Mouse (Mus musculus): ENCODE results near the gene Rgn.

The Rgn gene

GRCm38 (mm10) chrX:20549532-20549931 is at the start of gene Rgn:
Gene Rgn (plus strand): TSS chrX:20549787.
- no peak for DNase-seq

- no peak for DNase-seq
These were observed 29.2 kb upstream of the Rgn start for GRCm38 (mm10) chrX:20520290-20520939.

GRCm38 (mm10) chrX:20521578-20521977 is 28.0 kb upstream of the Rgn start:
- no peak for DNase-seq

- no peak for DNase-seq
These were observed 17.0 kb upstream of the Rgn start for GRCm38 (mm10) chrX:20532621-20533020.

- no peak for DNase-seq
These were observed 5.7 kb upstream of the Rgn start for GRCm38 (mm10) chrX:20543867-20544266.

GRCm38 (mm10) chrX:20547609-20548008 is 2.0 kb upstream of the Rgn start:
- peak; percentile 43 to 55 for DNase-seq

- peak; percentile 33 to 47 for DNase-seq
These were observed 1.3 kb upstream of the Rgn start for GRCm38 (mm10) chrX:20548011-20548879.

GRCm38 (mm10) chrX:20548880-20549440 is 627 bp upstream of the Rgn start:
- no peak for DNase-seq

- DNase-seq, result no peak
These were observed 2.6 kb downstream of the Rgn start for GRCm38 (mm10) chrX:20552199-20552598.

- DNase-seq, result no peak
These were observed 12.3 kb downstream of the Rgn start for GRCm38 (mm10) chrX:20561846-20562245.

- no peak for DNase-seq
These were observed 14.4 kb downstream of the Rgn start for GRCm38 (mm10) chrX:20563941-20564340.

GRCm38 (mm10) chrX:20571024-20571423 is 21.4 kb downstream of the Rgn start:
- peak; percentile 17 to 45 for DNase-seq

GRCm38 (mm10) chrX:20572683-20573082 is 23.1 kb downstream of the Rgn start:
- DNase-seq, result no peak

GRCm38 (mm10) chrX:20573927-20574326 is 24.3 kb downstream of the Rgn start:
- DNase-seq, result no peak

GRCm38 (mm10) chrX:20587968-20588367 is 38.4 kb downstream of the Rgn start:
- DNase-seq, result no peak

- DNase-seq, result no peak
These were observed 58.9 kb downstream of the Rgn start for GRCm38 (mm10) chrX:20608500-20608899.
